Mouse (Mus musculus) intestine, embryonic 14.5 days (tissue): Measurements from ENCODE around the gene Bcr. TPM values are rescaled to one million over a fixed set of nuclear protein-coding genes. Genes with fewer than 3 reads are reported as not detected.

Experiments used
- ATAC-seq: fragments of 200-750 bp; cut with Nextera tagmentation; replicated peaks from 2 replicates; pipeline ENCODE4 v1.8.0; 2017; ENCODE audit warnings: low read depth, moderate number of reproducible peaks, moderate TSS enrichment, moderate library complexity; ENCODE audit not compliant: low FRiP score, low TSS enrichment
- DNase-seq: peaks from one replicate; pipeline ENCODE4 v3.0.0-alpha.2; 2018; ENCODE audit warnings: low spot score
- H3K27ac ChIP-seq: fragments of 300-500 bp; sonication (generic); 2 replicates; pipeline ENCODE4 v1.5.1; 2014; ENCODE audit warnings: low read depth, mild to moderate bottlenecking, control low read depth
- H3K27me3 ChIP-seq: fragments of 300-500 bp; sonication (generic); replicated peaks from 2 replicates; pipeline ENCODE4 v1.6.1; 2014; ENCODE audit warnings: low read length, control low read depth; ENCODE audit not compliant: control insufficient read depth, insufficient read depth
- H3K36me3 ChIP-seq: fragments of 300-500 bp; sonication (generic); 2 replicates; pipeline ENCODE4 v1.6.1; 2014; ENCODE audit warnings: low read length, control low read depth; ENCODE audit not compliant: control insufficient read depth, insufficient read depth
- H3K4me1 ChIP-seq: fragments of 300-500 bp; sonication (generic); replicated peaks from 2 replicates; pipeline ENCODE4 v1.6.1; 2014; ENCODE audit warnings: low read length, control low read depth, mixed read lengths; ENCODE audit not compliant: control insufficient read depth, insufficient read depth
- H3K4me2 ChIP-seq: fragments of 300-500 bp; sonication (generic); 2 replicates; pipeline ENCODE4 v1.6.1; 2014; ENCODE audit warnings: low read length
- H3K4me3 ChIP-seq: fragments of 300-500 bp; sonication (generic); 2 replicates; pipeline ENCODE4 v1.5.1; 2014; ENCODE audit warnings: low read depth, low read length, control low read depth, mixed read lengths
- H3K9ac ChIP-seq: fragments of 300-500 bp; sonication (generic); 2 replicates; pipeline ENCODE4 v1.6.1; 2014; ENCODE audit warnings: mild to moderate bottlenecking, low read length
- H3K9me3 ChIP-seq: fragments of 300-500 bp; sonication (generic); 2 replicates; pipeline ENCODE4 v1.6.1; 2016; ENCODE audit warnings: low read length, control low read depth; ENCODE audit not compliant: control insufficient read depth
- WGBS: fragments of 180-500 bp; shearing (Covaris S2); extraction: QIAGEN DNeasy Blood & Tissue Kit; methylation state at CpG from one replicate; pipeline ENCODE4 v1.1.7; 2014; 5-methylcytosine and 5-hydroxymethylcytosine counted together
- polyA plus RNA-seq: library from polyadenylated mRNA; unstranded; fragments of >200 nt; fragmentation: Nextera tagmentation; extraction: Ambion mirVana; gene quantifications from 2 replicates; pipeline ENCODE4 v1.2.1, GENCODE M21; 2014

Gene Bcr
- polyA plus RNA-seq, 1 experiment from 2014 or later: 14.4 TPM

DNA sequence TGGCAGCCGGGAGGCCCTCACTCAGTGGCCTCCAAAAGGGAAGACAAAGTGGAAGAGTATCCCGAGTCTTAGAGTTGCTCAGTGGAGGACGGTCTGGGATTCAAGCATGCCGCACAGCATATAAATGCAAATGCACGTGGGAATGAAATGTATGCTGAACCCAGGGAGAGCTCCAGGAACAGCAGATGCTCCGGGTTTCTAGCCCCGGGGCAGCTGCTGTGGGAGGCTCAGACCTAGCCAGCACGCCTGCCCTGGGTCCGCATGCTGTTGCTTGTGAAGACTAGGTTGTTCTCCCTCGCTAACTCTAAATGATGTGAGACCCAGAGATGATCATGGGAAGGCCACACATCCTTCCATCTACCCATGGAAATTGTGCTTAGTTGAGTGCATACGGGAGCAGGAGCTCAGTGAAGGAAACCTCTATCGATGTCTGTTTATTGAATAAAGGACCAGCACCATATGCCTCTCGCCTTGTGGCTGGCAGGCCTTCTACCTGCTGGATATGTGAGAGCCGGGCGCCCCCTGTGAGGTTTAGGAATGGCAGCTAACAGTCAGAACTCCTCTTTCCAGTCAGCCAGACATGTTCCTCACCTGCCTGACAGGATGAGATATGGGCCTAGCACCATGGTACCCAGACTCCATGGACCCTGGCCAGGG, 74.6 kb downstream of the Bcr start:
- Histone ChIP-seq H3K4me2 (no peak overlapping the region), H3K27ac (no peak overlapping the region), H3K4me3 (no peak overlapping the region), H3K9me3 (no peaks in the 10 kb centered on the region), H3K36me3 (peaks cover 60% of the 10 kb centered on the region), H3K9ac (no peak overlapping the region), H3K27me3 (no peaks in the 10 kb centered on the region), H3K4me1 (peaks cover 3% of the 10 kb centered on the region)
- ATAC-seq (no peak), DNase-seq (no peak)
- 89% methylated on average over 15 of the region's 15 CpGs for WGBS

DNA sequence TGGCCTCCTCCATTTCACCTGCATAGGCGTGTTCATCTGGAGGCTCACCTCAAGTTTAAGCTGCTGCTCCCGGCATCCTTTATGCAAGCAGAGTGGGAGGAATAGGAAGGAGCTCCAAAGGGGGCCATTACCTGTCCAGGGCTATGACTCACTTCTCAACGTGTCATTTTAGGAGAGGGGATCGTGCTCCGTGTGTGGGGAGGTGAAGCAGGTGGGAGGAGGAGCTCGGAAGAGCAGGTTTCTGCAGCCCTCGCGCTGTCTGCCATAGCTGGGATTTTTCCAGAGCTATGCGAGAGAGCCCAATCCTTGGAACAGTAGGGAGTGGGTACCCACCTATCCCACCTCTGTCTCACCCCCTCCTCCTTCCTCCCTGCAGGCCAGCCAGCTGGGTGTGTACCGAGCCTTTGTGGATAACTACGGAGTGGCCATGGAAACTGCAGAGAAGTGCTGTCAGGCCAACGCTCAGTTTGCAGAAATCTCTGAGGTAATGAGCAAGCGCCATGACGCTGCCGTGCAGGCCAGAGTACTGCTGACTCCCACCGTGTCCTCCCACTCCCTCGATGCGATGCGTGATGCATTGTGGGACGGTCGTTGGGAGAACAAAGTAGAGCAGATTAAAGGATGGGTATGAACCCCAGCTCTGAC, 75.2 kb downstream of the Bcr start:
- no peaks in the 10 kb centered on the region for H3K27me3 ChIP-seq
- peaks cover 3% of the 10 kb centered on the region for H3K4me1 ChIP-seq
- WGBS: 91% methylated on average over 21 of the region's 21 CpGs
- no peak overlapping the region for H3K4me2 ChIP-seq
- no peaks in the 10 kb centered on the region for H3K9me3 ChIP-seq
- no peak overlapping the region for H3K27ac ChIP-seq
- no peak for DNase-seq
- no peak overlapping the region for H3K9ac ChIP-seq
- peaks cover 66% of the 10 kb centered on the region for H3K36me3 ChIP-seq
- H3K4me3 ChIP-seq: no peak overlapping the region
- ATAC-seq: 0 out of 2 replicates have a peak, but pooled peaks have one; percentile 13

DNA sequence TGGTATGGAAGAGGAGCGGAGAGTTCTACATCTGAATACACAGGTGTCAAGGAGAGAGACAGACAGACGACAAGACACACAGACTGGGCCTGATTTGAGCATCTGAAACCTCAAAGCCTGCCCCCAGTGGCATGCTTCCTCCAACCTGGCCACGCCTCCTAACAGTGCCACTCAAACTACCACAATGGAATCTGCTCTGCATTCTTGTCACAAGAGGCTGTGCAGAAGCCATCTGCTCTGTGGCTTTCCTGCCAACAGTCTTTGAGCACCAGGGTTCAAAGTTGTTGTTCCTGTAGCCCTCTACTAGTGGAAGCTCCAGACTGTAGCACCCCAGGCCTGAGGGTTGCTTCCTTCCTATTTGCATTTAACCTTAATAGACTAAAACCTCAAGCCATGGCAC, 76.8 kb downstream of the Bcr start:
- Histone ChIP-seq H3K9me3 (no peaks in the 10 kb centered on the region), H3K4me2 (no peak overlapping the region), H3K27ac (no peak overlapping the region), H3K36me3 (peaks cover 69% of the 10 kb centered on the region), H3K4me3 (no peak overlapping the region), H3K27me3 (no peaks in the 10 kb centered on the region), H3K9ac (no peak overlapping the region), H3K4me1 (peaks cover 3% of the 10 kb centered on the region)
- ATAC-seq (no peak), DNase-seq (no peak)
- WGBS: 86% methylated on average over 3 of the region's 3 CpGs

DNA sequence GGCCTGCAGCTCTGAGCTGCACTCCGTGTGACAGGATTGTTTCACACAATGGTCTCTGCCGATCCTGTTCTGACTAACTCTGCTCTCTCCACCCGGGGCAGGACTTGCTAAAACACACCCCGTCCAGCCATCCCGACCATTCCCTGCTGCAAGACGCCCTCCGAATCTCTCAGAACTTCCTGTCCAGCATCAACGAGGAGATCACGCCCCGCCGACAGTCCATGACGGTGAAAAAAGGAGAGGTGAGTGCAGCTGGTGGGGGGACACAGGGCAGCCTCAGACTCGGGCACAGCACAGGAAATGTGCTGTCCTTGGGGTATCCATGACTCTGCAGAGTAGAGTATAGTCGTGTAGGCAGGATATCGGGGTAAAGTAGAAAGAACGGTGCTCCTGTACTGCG, 84.8 kb downstream of the Bcr start:
- Histone ChIP-seq H3K27ac (no peak overlapping the region), H3K9ac (no peak overlapping the region), H3K4me3 (no peak overlapping the region), H3K36me3 (peaks cover 71% of the 10 kb centered on the region), H3K27me3 (no peaks in the 10 kb centered on the region), H3K4me2 (no peak overlapping the region), H3K9me3 (no peaks in the 10 kb centered on the region), H3K4me1 (no peaks in the 10 kb centered on the region)
- DNase-seq (no peak), ATAC-seq (no peak)
- 83% methylated on average over 17 of the region's 17 CpGs for WGBS

DNA sequence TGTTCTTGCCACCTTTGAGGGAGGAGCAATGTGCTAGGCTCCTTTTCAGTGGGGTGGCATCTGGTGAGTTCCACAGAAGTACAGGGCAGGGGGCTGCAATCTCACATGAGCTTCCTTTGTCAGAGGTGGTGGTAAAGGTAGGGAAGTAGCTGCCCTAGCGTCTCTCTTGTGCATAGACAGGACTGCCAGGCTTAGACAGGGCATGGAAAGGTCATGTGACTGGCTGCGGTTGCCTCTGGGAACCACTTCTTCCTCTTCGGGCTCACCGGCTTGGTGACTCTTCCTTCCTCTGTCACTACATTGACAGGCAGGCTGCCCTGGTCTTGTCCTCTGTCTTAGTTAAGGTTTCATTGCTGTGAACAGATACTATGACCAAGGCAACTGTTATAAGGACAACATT, 85.6 kb downstream of the Bcr start:
- Histone ChIP-seq H3K4me1 (no peaks in the 10 kb centered on the region), H3K9ac (no peak overlapping the region), H3K27me3 (no peaks in the 10 kb centered on the region), H3K36me3 (peaks cover 63% of the 10 kb centered on the region), H3K9me3 (no peaks in the 10 kb centered on the region), H3K4me2 (no peak overlapping the region), H3K27ac (no peak overlapping the region), H3K4me3 (no peak overlapping the region)
- DNase-seq: no peak
- no peak for ATAC-seq
- 89% methylated on average over 4 of the region's 4 CpGs for WGBS

DNA sequence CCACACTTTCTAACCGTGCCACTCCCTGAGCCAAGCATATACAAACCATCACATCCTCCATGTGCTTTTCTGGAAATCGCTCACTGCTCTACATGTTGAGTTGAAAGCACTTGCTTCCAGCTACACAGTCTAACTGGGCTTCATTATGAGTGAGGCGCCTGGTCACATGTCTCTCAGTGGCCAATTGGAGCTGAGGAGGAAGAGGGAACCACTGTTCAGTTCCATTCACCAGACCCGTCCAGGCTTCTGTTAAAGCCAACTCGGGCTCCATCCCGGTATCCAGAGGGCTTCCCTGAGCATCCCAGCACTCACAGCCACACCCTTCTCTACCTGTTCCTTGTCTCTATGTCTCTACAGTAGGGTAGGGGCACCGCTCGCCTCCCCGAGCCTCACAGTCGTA, 86.2 kb downstream of the Bcr start:
- Histone ChIP-seq H3K9me3 (no peaks in the 10 kb centered on the region), H3K9ac (no peak overlapping the region), H3K4me3 (no peak overlapping the region), H3K36me3 (peaks cover 59% of the 10 kb centered on the region), H3K4me1 (no peaks in the 10 kb centered on the region), H3K27me3 (no peaks in the 10 kb centered on the region), H3K27ac (no peak overlapping the region), H3K4me2 (no peak overlapping the region)
- ATAC-seq (no peak), DNase-seq (no peak)
- WGBS: 79% methylated on average over 10 of the region's 10 CpGs

DNA sequence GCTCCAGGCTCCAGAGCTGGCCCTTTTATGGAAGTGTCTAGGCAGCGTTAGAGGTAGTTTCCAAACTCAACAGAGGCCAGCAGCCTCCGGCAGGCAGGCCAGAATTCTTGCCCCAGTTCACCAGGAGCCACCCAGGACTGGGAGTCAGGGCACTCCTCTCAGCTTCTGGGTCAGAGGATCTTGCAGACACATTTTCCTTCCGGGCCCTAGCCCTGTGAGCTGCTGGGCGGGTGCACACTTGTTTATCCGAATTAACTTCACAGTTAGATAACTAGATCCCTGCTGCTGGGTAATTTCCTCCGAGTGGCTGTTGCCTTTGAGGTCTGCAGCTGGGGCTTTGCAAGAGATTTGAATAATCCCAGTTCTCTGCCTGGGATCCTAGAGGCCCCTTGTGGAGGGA, 87.9 kb downstream of the Bcr start:
- ATAC-seq (no peak), DNase-seq (no peak)
- H3K9me3 ChIP-seq: no peaks in the 10 kb centered on the region
- no peak overlapping the region for H3K27ac ChIP-seq
- no peak overlapping the region for H3K9ac ChIP-seq
- no peak overlapping the region for H3K4me3 ChIP-seq
- H3K4me1 ChIP-seq: no peaks in the 10 kb centered on the region
- no peaks in the 10 kb centered on the region for H3K27me3 ChIP-seq
- no peak overlapping the region for H3K4me2 ChIP-seq
- WGBS: 40% methylated on average over 6 of the region's 6 CpGs
- peaks cover 43% of the 10 kb centered on the region for H3K36me3 ChIP-seq

DNA sequence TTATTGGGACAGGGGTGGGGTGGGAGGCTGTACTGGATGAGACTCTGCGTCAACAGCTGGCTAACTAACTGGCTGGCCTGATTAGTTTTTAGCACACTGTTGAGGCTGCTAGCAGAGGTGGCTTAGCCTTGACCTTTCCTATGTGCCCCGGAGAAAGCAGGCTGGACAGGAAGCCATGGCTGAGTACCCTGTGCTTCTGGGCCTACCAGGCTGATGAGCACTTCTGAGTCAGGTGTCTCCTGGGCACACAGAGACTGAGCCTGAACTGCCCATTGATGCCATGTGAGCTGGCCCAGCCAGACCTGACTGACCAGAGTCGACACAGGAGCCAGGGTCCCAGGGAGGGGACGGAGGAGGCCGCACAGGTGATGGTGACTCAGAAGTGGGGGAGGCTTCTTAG, 90.0 kb downstream of the Bcr start:
- Histone ChIP-seq H3K4me2 (no peak overlapping the region), H3K4me3 (no peak overlapping the region), H3K9ac (no peak overlapping the region), H3K36me3 (peaks cover 50% of the 10 kb centered on the region), H3K9me3 (no peaks in the 10 kb centered on the region), H3K4me1 (no peaks in the 10 kb centered on the region), H3K27ac (no peak overlapping the region), H3K27me3 (no peaks in the 10 kb centered on the region)
- ATAC-seq (no peak), DNase-seq (no peak)
- WGBS: 80% methylated on average over 5 of the region's 5 CpGs

DNA sequence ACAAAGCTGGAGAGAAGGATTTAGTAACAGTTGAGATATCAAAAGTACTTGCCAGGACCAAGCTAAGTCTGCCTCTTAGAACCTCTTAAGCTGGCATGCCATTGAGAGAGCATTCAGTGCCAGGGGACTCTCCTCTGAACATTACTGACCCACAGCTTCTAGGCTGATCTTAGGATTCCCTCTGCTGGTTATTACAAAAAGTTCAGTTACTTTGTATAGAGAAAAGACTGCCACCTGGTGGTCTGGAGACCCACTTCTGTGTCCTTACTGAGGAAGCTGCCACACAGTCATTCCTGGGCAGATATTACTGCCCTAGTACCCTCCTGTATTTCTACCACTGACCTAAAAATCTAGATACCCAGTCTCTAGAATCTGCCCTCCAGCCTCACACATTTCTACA, 90.9 kb downstream of the Bcr start:
- no peak overlapping the region for H3K27ac ChIP-seq
- H3K4me2 ChIP-seq: no peak overlapping the region
- H3K36me3 ChIP-seq: peaks cover 48% of the 10 kb centered on the region
- H3K4me1 ChIP-seq: no peaks in the 10 kb centered on the region
- H3K27me3 ChIP-seq: no peaks in the 10 kb centered on the region
- DNase-seq (peak; percentile 79), ATAC-seq (peak; percentile 33; the same call in 1 of the 2 replicates)
- H3K9ac ChIP-seq: no peak overlapping the region
- H3K4me3 ChIP-seq: no peak overlapping the region
- no peaks in the 10 kb centered on the region for H3K9me3 ChIP-seq
